Mouse (Mus musculus) cerebellum, adult 2 months (tissue): ENCODE results near the gene Specc1l.

Source experiments
- CTCF ChIP-seq: fragments of 200-500 bp; IDR thresholded peaks from 2 replicates; pipeline ENCODE4 v1.5.1; 2011; ENCODE audit warnings: low read depth, mild to moderate bottlenecking, control low read depth, low read length, moderate library complexity, borderline replicate concordance; ENCODE audit not compliant: insufficient read depth
- POLR2A ChIP-seq: fragments of 200-500 bp; IDR thresholded peaks from 2 replicates; pipeline ENCODE4 v1.6.1; 2011; ENCODE audit warnings: low read length, control low read depth, borderline replicate concordance; ENCODE audit not compliant: insufficient read depth

DNA sequence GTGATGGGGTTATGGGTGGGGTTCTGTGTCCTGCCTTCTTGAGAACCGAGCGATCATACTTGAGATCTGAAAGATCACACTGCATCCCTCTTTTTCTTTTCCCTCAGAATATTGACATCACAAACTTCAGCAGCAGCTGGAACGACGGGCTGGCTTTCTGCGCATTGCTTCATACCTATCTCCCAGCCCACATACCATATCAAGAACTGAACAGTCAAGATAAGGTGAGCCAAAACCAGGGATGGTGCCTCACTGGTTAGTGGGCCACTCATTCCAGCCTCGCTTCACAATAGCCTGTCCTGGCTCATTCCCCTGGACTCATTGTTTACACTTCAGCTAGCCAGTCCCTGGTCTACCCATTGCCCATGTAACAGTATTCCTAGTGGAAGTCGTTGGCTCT is 95.3 kb downstream of the Specc1l start:
- TF ChIP-seq CTCF: no peak
- TF ChIP-seq POLR2A: no peak
